Mouse (Mus musculus) olfactory bulb, adult 2 months (tissue): ENCODE results near the gene Mzt1.

Source experiments
- CTCF ChIP-seq: fragments of 200-500 bp; IDR thresholded peaks from 2 replicates; pipeline ENCODE4 v1.5.1; 2012; ENCODE audit warnings: low read depth, mild to moderate bottlenecking, low read length, moderate library complexity; ENCODE audit not compliant: insufficient read depth
- POLR2A ChIP-seq: fragments of 200-500 bp; IDR thresholded peaks from 2 replicates; pipeline ENCODE4 v1.6.1; 2012; ENCODE audit warnings: mild to moderate bottlenecking, low read depth, low read length, moderate library complexity; ENCODE audit not compliant: insufficient read depth

GRCm38 (mm10) chr14:99019136-99019808, 26.7 kb downstream of the Mzt1 start:
- TF ChIP-seq CTCF, result no peak
- TF ChIP-seq POLR2A, result no peak
